Mouse (Mus musculus) midbrain, embryonic 11.5 days (tissue): ENCODE measurements around the gene Rsph3a. TPM values are rescaled to one million over a fixed set of nuclear protein-coding genes. Genes with fewer than 3 reads are reported as not detected.
"Not testable (repeated sequence)": the region's sequence is repeated elsewhere in the genome, so short reads cannot be mapped to it uniquely, and the experiment has no call there.

Source experiments
- ATAC-seq: fragments of 200-750 bp; cut with Nextera tagmentation; 2 replicates; pipeline ENCODE4 v1.8.0; 2017; ENCODE audit warnings: moderate TSS enrichment, moderate library complexity; ENCODE audit not compliant: low FRiP score
- DNase-seq: peaks from one replicate; pipeline ENCODE4 v3.0.0; 2015; ENCODE audit warnings: low spot score; ENCODE audit errors: missing footprints
- H3K27ac ChIP-seq: fragments of 300-500 bp; sonication (generic); 2 replicates; pipeline ENCODE4 v1.5.1; 2014; ENCODE audit warnings: low read depth, low read length
- H3K27me3 ChIP-seq: fragments of 300-500 bp; sonication (generic); 2 replicates; pipeline ENCODE4 v1.6.1; 2014; ENCODE audit warnings: mild to moderate bottlenecking, low read length, moderate library complexity, mixed read lengths; ENCODE audit not compliant: control insufficient read depth, insufficient read depth
- H3K36me3 ChIP-seq: fragments of 300-500 bp; sonication (generic); 2 replicates; pipeline ENCODE4 v1.6.1; 2014; ENCODE audit warnings: mild to moderate bottlenecking, low read length, moderate library complexity, mixed read lengths; ENCODE audit not compliant: control insufficient read depth, insufficient read depth
- H3K4me1 ChIP-seq: fragments of 300-500 bp; sonication (generic); 2 replicates; pipeline ENCODE4 v1.6.1; 2014; ENCODE audit warnings: low read length; ENCODE audit not compliant: control insufficient read depth, insufficient read depth
- H3K4me2 ChIP-seq: fragments of 300-500 bp; sonication (generic); 2 replicates; pipeline ENCODE4 v1.6.1; 2014; ENCODE audit warnings: mild to moderate bottlenecking, moderate library complexity
- H3K4me3 ChIP-seq: fragments of 300-500 bp; sonication (generic); 2 replicates; pipeline ENCODE4 v1.5.1; 2014; ENCODE audit warnings: low read depth, low read length
- H3K9ac ChIP-seq: fragments of 300-500 bp; sonication (generic); 2 replicates; pipeline ENCODE4 v1.6.1; 2014; ENCODE audit warnings: low read length
- H3K9me3 ChIP-seq: fragments of 300-500 bp; sonication (generic); 2 replicates; pipeline ENCODE4 v1.6.1; 2016; ENCODE audit warnings: low read length; ENCODE audit not compliant: control insufficient read depth
- WGBS: fragments of 180-500 bp; shearing (Covaris S2); extraction: QIAGEN DNeasy Blood & Tissue Kit; methylation state at CpG from one replicate; pipeline ENCODE4 v1.1.7; 2014; 5-methylcytosine and 5-hydroxymethylcytosine counted together
- polyA plus RNA-seq: library from polyadenylated mRNA; unstranded; fragments of >200 nt; fragmentation: Nextera tagmentation; extraction: Ambion mirVana; gene quantifications from 2 replicates; pipeline ENCODE4 v1.2.1, GENCODE M21; 2014

Rsph3a gene
- polyA plus RNA-seq, 1 experiment from 2014 or later: 63.5 TPM

DNA sequence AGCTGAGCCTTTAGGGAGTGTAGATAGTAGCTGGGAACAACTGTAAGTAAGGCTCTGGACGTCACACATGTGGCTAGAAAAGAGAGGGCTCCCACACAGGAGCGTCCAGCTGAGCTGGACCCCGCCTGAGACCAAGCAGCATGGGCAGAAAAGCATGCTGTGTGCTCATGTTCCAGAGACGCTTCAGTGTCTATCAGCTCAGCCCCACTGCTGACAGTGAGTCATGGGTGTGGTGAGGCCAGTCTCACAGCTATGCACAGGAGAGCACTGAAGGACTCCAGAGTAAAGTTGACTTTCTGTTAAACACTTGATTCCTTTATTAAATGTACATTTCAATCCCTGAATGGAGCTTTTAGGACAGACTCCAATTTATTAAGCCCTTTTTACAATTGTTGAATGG lies 5.9 kb downstream of the Rsph3a start:
- H3K27ac ChIP-seq, H3K9me3 ChIP-seq, ATAC-seq, H3K4me3 ChIP-seq, H3K4me1 ChIP-seq, H3K36me3 ChIP-seq, DNase-seq, H3K27me3 ChIP-seq, H3K9ac ChIP-seq, H3K4me2 ChIP-seq: not testable (repeated sequence)
- WGBS: no CpG with 5 or more reads among the region's 4 CpGs

- H3K4me1 ChIP-seq, H3K9ac ChIP-seq, H3K27ac ChIP-seq, DNase-seq, H3K36me3 ChIP-seq, H3K27me3 ChIP-seq, ATAC-seq, H3K4me3 ChIP-seq, H3K9me3 ChIP-seq, H3K4me2 ChIP-seq: not testable (repeated sequence)
- 97% methylated on average over 7 of the region's 9 CpGs for WGBS
These were observed 11.8 kb downstream of the Rsph3a start for GRCm38 (mm10) chr17:7957242-7957641.

GRCm38 (mm10) chr17:7963333-7963732 lies 17.9 kb downstream of the Rsph3a start:
- H3K9me3 ChIP-seq, H3K4me1 ChIP-seq, H3K4me3 ChIP-seq, DNase-seq, H3K4me2 ChIP-seq, H3K27ac ChIP-seq, H3K36me3 ChIP-seq, H3K27me3 ChIP-seq, ATAC-seq, H3K9ac ChIP-seq: not testable (repeated sequence)
- 97% methylated on average over 4 of the region's 4 CpGs for WGBS

DNA sequence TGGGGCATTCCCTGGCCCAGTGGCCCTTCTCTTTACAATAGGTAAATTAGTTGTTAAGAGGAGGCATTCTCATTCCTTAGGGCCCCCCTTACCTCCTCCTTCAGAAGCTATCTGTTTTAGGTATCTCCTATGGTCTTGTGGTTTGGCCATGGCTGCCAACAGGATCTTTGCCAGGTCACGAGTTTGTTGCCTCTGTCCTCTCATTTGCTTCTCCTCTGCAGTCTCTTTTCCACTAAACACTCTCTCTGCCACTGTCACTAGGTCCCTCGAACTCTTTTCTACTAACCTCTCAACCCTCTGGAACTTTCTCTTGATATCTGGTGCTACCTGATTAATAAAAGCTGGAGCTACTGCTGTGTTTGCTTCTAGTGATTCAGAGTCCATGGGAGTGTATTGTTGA lies 19.0 kb downstream of the Rsph3a start:
- not testable (repeated sequence) for ATAC-seq, H3K4me1 ChIP-seq, H3K4me2 ChIP-seq, H3K27me3 ChIP-seq, H3K36me3 ChIP-seq, H3K4me3 ChIP-seq, H3K9ac ChIP-seq, DNase-seq, H3K9me3 ChIP-seq, H3K27ac ChIP-seq
- WGBS: 78% methylated on average over 2 of the region's 2 CpGs

- H3K36me3 ChIP-seq, H3K27ac ChIP-seq, H3K9ac ChIP-seq, H3K4me2 ChIP-seq, H3K27me3 ChIP-seq, DNase-seq, H3K4me3 ChIP-seq, ATAC-seq, H3K4me1 ChIP-seq, H3K9me3 ChIP-seq: not testable (repeated sequence)
- 100% methylated on average over 2 of the region's 5 CpGs for WGBS
These were observed 23.1 kb downstream of the Rsph3a start for GRCm38 (mm10) chr17:7968490-7968889.

DNA sequence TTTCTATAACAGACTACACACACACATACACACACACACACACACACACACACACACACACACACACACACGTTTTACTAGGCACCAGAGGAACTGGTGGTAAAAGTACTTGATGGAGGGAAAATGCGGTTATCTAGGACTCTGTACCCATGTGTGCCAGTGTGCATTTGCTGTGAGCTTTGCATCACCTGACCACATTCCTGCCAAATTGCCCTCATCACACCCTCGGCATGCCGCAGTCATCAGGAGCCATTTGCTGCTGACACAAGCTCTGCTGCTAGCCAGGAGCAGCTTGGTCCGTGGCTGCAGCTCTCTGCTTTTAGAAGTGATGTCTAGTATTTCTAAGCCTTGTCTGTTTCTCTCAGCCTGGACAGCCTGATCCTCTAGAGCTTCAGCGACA lies 24.4 kb downstream of the Rsph3a start:
- H3K36me3 ChIP-seq, H3K4me1 ChIP-seq, H3K9ac ChIP-seq, H3K4me3 ChIP-seq, DNase-seq, H3K9me3 ChIP-seq, H3K27ac ChIP-seq, H3K4me2 ChIP-seq, H3K27me3 ChIP-seq, ATAC-seq: not testable (repeated sequence)
- 88% methylated on average over 1 of the region's 6 CpGs for WGBS

DNA sequence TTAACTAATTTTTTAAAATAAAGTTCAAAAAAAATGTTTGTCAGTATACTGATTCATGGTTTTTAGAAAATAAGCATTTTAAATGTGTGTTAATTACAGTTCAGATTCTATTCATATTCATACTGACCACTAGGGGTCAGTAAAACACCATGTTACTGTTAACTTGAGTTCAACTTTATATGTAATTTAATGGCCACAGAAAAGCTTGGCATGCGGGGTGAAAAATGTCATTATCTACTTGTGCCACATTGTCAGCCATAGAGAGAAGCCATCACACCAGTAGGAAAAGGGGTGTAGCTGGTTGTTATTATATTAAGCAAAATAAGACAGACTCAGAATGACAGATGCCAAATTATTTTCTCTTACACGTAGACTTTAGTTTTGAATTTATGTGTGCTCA lies 38.1 kb downstream of the Rsph3a start:
- peak; percentile 47 for DNase-seq
- not testable (repeated sequence) for H3K4me3 ChIP-seq, H3K4me1 ChIP-seq, H3K9ac ChIP-seq, H3K9me3 ChIP-seq, ATAC-seq, H3K4me2 ChIP-seq, H3K27me3 ChIP-seq, H3K36me3 ChIP-seq, H3K27ac ChIP-seq
- WGBS: 91% methylated on average over 1 of the region's 2 CpGs

DNA sequence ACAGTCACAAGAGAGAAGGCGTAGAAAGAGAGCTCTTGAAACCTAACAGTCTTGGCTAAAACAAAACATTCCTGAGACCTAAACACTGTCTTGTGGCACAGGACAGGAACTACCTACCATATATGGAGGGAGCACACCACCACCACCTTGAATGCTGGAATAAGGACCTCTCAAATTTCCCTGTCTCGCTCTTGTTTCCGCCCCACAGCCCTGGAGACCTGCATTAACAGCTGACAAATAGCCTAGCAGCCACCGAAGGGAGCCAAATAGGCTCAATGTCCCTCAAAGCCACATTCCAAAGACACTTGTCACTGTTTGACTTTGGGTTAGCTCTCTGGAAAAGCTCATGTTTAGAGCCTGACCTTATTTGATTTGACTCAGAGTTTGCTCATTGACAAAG lies 40.2 kb downstream of the Rsph3a start:
- not testable (repeated sequence) for H3K4me3 ChIP-seq, H3K4me1 ChIP-seq, H3K9ac ChIP-seq, H3K27ac ChIP-seq, ATAC-seq, H3K27me3 ChIP-seq, H3K9me3 ChIP-seq, DNase-seq, H3K36me3 ChIP-seq, H3K4me2 ChIP-seq
- 84% methylated on average over 4 of the region's 4 CpGs for WGBS

- not testable (repeated sequence) for H3K4me2 ChIP-seq, ATAC-seq, H3K27ac ChIP-seq, H3K36me3 ChIP-seq, H3K9ac ChIP-seq, H3K9me3 ChIP-seq, H3K4me1 ChIP-seq, H3K4me3 ChIP-seq, H3K27me3 ChIP-seq
- peak; percentile 14 for DNase-seq
- 74% methylated on average over 7 of the region's 7 CpGs for WGBS
These were observed 41.6 kb downstream of the Rsph3a start for GRCm38 (mm10) chr17:7987038-7987437.

GRCm38 (mm10) chr17:8003248-8003647 lies 57.8 kb downstream of the Rsph3a start:
- not testable (repeated sequence) for H3K4me3 ChIP-seq, DNase-seq, H3K4me1 ChIP-seq, H3K9me3 ChIP-seq, H3K27me3 ChIP-seq, H3K27ac ChIP-seq, H3K36me3 ChIP-seq, ATAC-seq, H3K9ac ChIP-seq, H3K4me2 ChIP-seq
- 84% methylated on average over 10 of the region's 10 CpGs for WGBS
